In the genomic region with DNA sequence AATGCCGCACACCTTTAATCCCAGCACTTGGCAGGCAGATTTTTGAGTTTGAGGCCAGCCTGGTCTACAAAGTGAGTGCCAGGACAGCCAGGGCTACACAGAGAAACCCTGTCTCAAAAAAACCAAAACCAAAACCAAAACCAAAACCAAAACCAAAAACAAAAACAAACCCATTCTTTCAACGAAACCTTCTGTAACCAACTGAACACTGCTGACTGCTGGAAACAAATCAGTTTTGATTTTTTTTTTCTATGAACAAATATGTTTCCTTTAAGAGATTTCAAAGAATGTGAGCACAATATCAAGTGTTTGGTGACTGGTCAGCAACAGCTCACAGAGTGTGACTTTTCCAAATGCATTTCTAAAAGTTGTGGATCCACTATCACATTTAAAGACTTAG, we compare ENCODE assay signal across 21 mouse cellular contexts. TPM values are rescaled to one million over a fixed set of nuclear protein-coding genes. Genes with fewer than 3 reads are reported as not detected.
DNase-seq lines count a peak whose midpoint lies in the region; ATAC-seq and TF ChIP-seq lines count a peak whose summit lies in the region.
"Not testable (repeated sequence)": the region's sequence is repeated elsewhere in the genome, so short reads cannot be mapped to it uniquely, and the experiment has no call there.
"Had no signal": no experiment of that assay in that cellular context is flagged by ENCODE, and none has a peak within 500 bp of the region (broad histone marks: within the 10 kb centered on the region; RNA-seq: fewer than 3 reads in every experiment).

No protein-coding gene starts in this region.

- not testable (repeated sequence) for H3K79me2 ChIP-seq in liver, adult 2 months (ENCODE audit: control insufficient read depth, insufficient read depth, low read length)

- not testable (repeated sequence) for TF ChIP-seq CTCF in liver, adult 2 months (IDR thresholded peaks at IDR 0.05; ENCODE audit: low read depth, low read length)

- WGBS in liver, adult 2 months, result 56% methylated on average over 2 of the region's 2 CpGs

- not testable (repeated sequence) for H3K9ac ChIP-seq in liver, adult 2 months (ENCODE audit: low read depth, low read length)

- not testable (repeated sequence) for H3K36me3 ChIP-seq in liver, adult 2 months (ENCODE audit: control insufficient read depth, insufficient read depth, low read length)

- DNase-seq in CD4-positive helper T cell, adult 2 months (ENCODE audit: low read depth, low spot score), result peak; percentile 29
- DNase-seq in induced T-regulatory cell, adult 2 months (ENCODE audit: low read depth), result peak; percentile 59
- DNase-seq in liver, adult 2 months (ENCODE audit: extremely low read depth, low read depth, low spot score), result peak; percentile 19

- ATAC-seq in CD4-positive, CD25-positive, alpha-beta regulatory T cell, adult 4 months, result peak; percentile 70
- ATAC-seq in activated CD4-positive, CD25-positive, alpha-beta regulatory T cell, adult 4 months, result peak; percentile 59

- not testable (repeated sequence) for H3K27ac ChIP-seq in liver, adult 2 months (replicated peaks; ENCODE audit: insufficient read depth, low read depth, low read length)

- not testable (repeated sequence) for H3K4me1 ChIP-seq in liver, adult 2 months (ENCODE audit: control insufficient read depth, insufficient read depth, low read length)

- not testable (repeated sequence) for H3K4me3 ChIP-seq in liver, adult 2 months (ENCODE audit: insufficient read depth, low read depth, low read length)

- TF ChIP-seq POLR2A in liver, adult 2 months (IDR thresholded peaks at IDR 0.05; ENCODE audit: extremely low read depth, insufficient read depth, low read length), result not testable (repeated sequence)

- H3K27me3 ChIP-seq in liver, adult 2 months (ENCODE audit: control insufficient read depth, insufficient read depth, low read length), result not testable (repeated sequence)

RNA-seq across cellular contexts. Expression of a gene that starts 42.1 kb away (rescaled TPM):
- not detected for polyA plus RNA-seq in CD4-positive, CD25-positive, alpha-beta regulatory T cell, adult 4 months (2017; shearing (Covaris generic))
- not detected for polyA plus RNA-seq in activated CD4-positive, CD25-positive, alpha-beta regulatory T cell, adult 4 months (2017; shearing (Covaris generic))
- 0.09 TPM in 1 of 2 replicates, not detected in the other for total RNA-seq in liver, adult 2 months (2014; rRNA removed)
- polyA plus RNA-seq in liver, adult 2 months (2012; rRNA removed), result not detected in 2 replicates
- total RNA-seq: adrenal gland, adult 2 months; adrenal gland, postnatal 10 days; adrenal gland, postnatal 25 days; adrenal gland, postnatal 4 days; common myeloid progenitor, adult 5-6 weeks; G1E had no signal
- polyA plus RNA-seq: adrenal gland, adult 2 months; brain, embryonic 14.5 days; embryonic facial prominence, embryonic 11.5 days; embryonic facial prominence, embryonic 13.5 days; erythroblast, embryonic 14.5 days; forebrain, embryonic 10.5 days; forebrain, embryonic 12.5 days; forebrain, embryonic 14.5 days; forebrain, embryonic 16.5 days; frontal cortex, adult 2 months; G1E; Patski had no signal

RNA-seq across cellular contexts. Expression of a gene that starts 52.4 kb away (rescaled TPM):
- polyA plus RNA-seq in CD4-positive, CD25-positive, alpha-beta regulatory T cell, adult 4 months (2017; shearing (Covaris generic)), result 1 to 10 TPM; 4.4 to 6.9 TPM
- 1 to 10 TPM; 2.9 to 3.2 TPM for polyA plus RNA-seq in activated CD4-positive, CD25-positive, alpha-beta regulatory T cell, adult 4 months (2017; shearing (Covaris generic))
- 3.3 and 4.4 TPM in 2 replicates for total RNA-seq in liver, adult 2 months (2014; rRNA removed)
- 1.9 and 2.4 TPM in 2 replicates for polyA plus RNA-seq in liver, adult 2 months (2012; rRNA removed)
